Mouse (Mus musculus) retina, postnatal 7 days (tissue): ENCODE data around the gene Btbd35f19.
"Not testable (repeated sequence)": the region's sequence is repeated elsewhere in the genome, so short reads cannot be mapped to it uniquely, and the experiment has no call there.

ENCODE experiments used
- DNase-seq: peaks from one replicate; pipeline ENCODE4 v3.0.0-alpha.2; 2012; ENCODE audit warnings: low read depth, low spot score

Gene Btbd35f19

GRCm38 (mm10) chrX:31383818-31384217 lies at the start of gene Btbd35f19:
Btbd35f19 (minus strand) TSS chrX:31383918.
- DNase-seq, result not testable (repeated sequence)

GRCm38 (mm10) chrX:31341924-31342323 lies 41.8 kb downstream of the Btbd35f19 start:
- DNase-seq, result not testable (repeated sequence)

GRCm38 (mm10) chrX:31336154-31336553 lies 47.6 kb downstream of the Btbd35f19 start, which contains the start of gene Btbd35f26:
Btbd35f26 (plus strand) TSS chrX:31336454.
- not testable (repeated sequence) for DNase-seq
